Mouse (Mus musculus): Measurements from ENCODE around the gene Adam11.

The Adam11 gene

GRCm38 (mm10) chr11:102753591-102754324, 7.5 kb upstream of the Adam11 start:
- DNase-seq (ENCODE audit: low read depth, low spot score), result peak; percentile 47

- no peak for DNase-seq (ENCODE audit: low read depth, low spot score)
Measured at GRCm38 (mm10) chr11:102754416-102754815, 6.8 kb upstream of the Adam11 start.

DNA sequence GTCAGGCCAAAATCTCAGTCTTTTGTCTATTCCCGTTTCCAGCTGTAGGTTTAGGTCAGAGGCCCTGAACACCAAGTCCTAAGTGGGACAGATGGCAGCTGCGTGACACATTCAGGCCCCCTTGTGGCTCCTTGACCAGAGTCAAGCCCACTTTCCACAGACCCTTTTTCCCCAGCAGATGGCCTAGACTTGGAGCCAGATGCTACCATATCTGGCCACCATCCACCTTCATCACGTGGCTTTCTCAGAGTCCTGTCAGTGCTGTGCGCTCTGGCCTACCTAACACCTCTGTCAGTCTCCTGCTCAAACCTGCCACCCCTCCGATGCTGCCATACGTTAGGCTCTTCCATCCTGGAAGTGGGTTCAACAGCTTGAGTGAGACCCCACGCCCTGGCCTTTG, 5.8 kb upstream of the Adam11 start:
- no peak for DNase-seq (ENCODE audit: low read depth, low spot score)

DNA sequence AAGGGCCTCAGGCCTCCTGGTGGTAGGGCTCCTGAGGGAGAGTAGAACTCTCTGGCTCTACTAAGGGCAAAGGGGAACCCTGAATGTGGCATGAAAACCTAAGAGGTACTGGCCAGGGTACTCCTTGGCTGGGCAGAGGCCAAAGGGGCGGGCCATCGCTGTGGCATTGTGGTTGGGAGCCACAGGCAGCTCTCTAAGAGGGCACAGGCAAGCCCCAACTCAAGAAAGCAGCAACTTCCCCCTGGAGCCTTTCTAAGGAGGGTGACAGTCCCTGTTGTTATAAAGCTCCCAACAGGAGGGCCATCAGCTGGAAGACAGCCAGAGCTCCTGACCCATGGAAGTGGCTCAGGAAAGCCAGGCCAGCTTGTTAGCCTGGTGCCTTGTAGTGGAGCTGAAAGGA, 2.3 kb upstream of the Adam11 start:
- DNase-seq (ENCODE audit: low read depth, low spot score), result no peak

- DNase-seq (ENCODE audit: low read depth, low spot score), result peak; percentile 31
Measured at GRCm38 (mm10) chr11:102760805-102761308, 382 bp upstream of the Adam11 start.

- DNase-seq (ENCODE audit: low read depth, low spot score), result peak; percentile 39
Measured at GRCm38 (mm10) chr11:102762248-102762647, 1.0 kb downstream of the Adam11 start.

- DNase-seq (ENCODE audit: low read depth, low spot score), result peak; percentile 80
Measured at GRCm38 (mm10) chr11:102763009-102763767, 1.9 kb downstream of the Adam11 start.

DNA sequence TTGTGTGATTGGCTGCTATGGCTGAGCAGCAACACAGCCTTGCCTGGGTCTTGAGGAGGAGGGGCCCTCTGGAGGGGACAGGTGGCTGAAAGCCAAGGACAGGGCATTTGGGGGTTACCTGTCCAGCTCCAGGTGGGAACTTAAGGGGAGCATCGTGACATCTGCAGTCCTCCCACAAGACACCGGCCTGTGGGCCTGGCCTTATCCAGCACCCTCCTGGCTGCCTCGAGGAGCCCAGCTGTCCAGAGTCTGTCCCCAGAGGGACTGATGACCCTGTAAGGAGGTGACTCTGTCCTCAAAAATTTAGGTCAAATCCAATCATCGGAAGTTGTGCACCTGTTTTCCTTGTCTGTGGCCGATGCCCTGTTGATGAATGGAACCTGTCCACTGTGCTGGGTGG, 4.2 kb downstream of the Adam11 start:
- DNase-seq (ENCODE audit: low read depth, low spot score), result no peak

DNA sequence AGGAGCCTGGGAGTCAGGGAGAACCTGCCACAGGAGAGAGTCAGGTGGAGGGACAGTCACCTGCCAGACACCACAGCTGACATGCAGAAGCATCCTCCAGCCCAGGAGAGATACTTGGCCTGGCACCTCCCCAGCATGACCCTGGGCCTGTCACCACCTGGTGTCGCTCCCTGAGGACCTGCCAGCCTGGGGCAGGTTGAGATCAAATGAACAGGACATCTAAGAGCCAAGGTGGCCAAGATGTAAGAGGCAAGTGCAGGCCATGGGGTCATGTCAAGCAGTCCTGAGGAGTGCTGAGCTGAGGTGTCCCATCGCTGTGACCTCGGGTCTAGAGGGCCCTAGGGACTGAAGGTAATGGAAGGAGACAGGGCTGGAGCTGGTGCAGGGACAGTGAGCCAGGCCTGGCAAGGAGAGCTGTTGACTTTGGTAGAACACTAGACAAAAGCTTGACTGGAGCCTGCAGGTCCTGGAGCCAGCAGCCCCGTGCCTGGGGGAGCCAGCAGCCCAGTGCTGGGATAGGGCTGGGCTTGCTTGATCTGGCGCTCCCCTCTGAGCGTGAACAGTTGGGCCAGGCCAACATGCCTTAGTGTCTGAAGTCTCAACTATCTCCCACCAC, 5.9 kb downstream of the Adam11 start:
- no peak for DNase-seq (ENCODE audit: low read depth, low spot score)

GRCm38 (mm10) chr11:102769141-102769540, 7.9 kb downstream of the Adam11 start:
- DNase-seq (ENCODE audit: low read depth, low spot score), result no peak

GRCm38 (mm10) chr11:102769993-102770661, 8.9 kb downstream of the Adam11 start:
- DNase-seq (ENCODE audit: low read depth, low spot score), result no peak

- DNase-seq (ENCODE audit: low read depth, low spot score), result no peak
Measured at GRCm38 (mm10) chr11:102770662-102771435, 9.6 kb downstream of the Adam11 start.

DNA sequence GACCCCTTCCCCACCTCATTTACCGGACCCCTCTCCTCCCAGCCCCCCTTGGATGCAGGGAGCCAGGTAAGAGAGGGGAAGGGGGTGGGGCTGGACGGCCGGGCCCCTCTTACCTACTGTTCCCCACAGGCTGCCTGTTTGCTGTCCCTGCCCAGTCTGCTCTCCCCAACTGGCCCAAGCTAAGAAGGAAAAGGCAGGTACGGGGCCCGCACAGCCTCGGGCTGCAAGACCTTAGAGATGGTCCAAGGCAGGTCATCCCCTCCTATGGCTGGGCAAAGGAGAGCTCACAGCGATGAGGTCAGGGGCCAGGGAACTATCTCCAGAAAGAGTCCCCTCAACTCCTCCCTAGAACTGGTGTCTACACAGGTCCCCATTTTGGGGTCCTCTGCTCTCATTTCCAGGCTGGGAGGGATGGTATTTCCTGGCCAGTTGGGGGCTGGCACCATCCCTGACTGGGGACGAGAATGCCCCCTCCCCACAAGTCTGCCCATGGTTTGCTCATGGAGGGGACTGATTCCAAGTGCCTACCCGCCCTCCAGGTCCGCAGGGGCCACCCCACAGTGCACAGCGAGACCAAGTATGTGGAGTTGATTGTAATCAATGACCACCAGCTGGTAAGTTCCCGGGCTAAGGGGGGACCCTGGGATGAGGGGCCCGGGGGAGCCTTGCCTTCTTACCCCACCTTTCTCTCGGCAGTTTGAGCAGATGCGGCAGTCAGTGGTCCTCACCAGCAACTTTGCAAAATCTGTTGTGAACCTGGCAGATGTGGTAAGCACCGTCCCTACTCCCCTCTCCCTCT, 10.9 kb downstream of the Adam11 start:
- DNase-seq (ENCODE audit: low read depth, low spot score), result no peak

- DNase-seq (ENCODE audit: low read depth, low spot score), result no peak
Measured at GRCm38 (mm10) chr11:102772771-102773700, 11.8 kb downstream of the Adam11 start.

DNA sequence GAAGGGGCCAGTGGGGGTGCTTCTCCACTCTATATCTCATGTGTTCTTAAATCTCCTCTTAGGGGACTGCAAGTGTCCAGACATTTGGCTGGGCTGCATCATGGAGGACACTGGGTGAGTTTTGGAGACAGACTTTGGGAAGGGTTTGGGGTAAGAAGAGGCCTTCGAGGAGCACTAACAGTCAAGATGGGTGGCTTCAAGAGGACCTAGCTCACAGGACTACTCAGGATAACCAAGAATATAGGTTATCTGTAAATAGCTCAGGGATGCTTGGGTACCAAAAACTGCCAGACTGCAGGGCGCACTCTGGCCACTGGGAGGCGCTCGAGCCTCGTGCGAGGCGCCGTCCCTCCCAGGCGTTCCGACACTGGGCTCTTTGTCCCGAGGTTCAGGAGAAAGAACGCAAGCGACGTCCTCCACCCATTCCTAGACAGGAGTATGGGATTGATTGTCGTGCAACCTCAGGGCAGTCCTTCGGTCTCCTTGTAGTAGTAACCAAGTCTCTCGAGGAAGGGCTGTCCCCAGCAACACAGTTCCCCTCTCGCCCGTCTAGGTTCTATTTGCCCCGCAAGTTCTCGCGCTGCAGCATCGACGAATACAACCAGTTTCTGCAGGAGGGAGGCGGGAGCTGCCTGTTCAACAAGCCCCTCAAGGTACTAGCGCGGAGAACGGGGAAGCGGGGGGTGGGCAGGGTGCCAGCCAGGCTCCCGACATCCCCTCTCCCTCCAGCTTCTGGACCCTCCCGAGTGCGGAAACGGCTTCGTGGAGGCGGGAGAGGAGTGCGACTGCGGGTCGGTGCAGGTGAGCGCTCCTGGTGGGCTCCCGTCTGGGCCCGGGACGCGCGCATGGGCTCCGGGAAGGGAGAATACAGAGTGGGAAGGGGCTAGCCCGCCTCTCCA, 12.7 kb downstream of the Adam11 start:
- DNase-seq (ENCODE audit: low read depth, low spot score), result peak; percentile 95

- peak; percentile 96 for DNase-seq (ENCODE audit: low read depth, low spot score)
Measured at GRCm38 (mm10) chr11:102774621-102775141, 13.4 kb downstream of the Adam11 start.

DNA sequence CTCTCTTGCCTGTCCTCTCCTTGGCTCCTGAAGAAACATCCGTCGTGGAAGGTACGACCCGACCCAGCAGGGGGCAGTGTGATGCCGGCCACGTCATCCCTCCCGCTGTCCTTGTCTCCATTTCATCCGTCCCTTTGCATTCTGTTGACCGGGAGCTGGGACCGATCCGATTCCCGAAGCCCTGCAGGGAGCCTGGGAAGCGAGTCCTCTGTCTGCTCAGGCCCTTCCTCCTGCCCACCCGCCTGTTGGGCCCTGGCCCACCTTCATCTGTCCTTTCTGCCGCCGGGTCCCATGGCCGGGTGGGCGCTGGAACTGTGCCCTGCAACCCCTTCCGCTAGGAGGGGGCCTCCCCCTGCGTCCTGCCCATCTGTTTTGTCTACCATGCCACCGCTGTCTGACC, 16.4 kb downstream of the Adam11 start:
- peak; percentile 84 for DNase-seq (ENCODE audit: low read depth, low spot score)

DNA sequence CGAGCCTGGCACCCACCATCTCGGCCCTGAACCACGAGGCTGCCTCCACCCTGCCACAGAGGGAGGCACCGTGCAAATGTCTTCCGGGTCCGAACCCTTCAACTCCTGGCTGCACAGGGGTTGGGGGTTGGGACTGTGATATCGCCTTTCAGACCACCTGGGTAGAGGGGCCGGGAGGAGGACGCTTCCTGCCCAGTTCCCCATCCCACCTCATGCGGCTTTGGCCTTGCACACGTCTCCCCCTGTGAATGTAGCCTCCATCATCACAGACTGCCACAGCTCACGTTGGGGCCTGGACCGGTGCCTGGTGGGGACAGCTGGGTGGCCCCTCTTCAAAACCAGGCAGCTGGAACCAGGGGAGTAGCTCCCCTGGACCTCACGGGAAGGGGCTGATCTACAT, 16.9 kb downstream of the Adam11 start:
- DNase-seq (ENCODE audit: low read depth, low spot score), result peak; percentile 44
